Mouse (Mus musculus): ENCODE results near the gene Ptprt. TPM values are rescaled to one million over a fixed set of nuclear protein-coding genes. Genes with fewer than 3 reads are reported as not detected.
"Not testable (repeated sequence)": the region's sequence is repeated elsewhere in the genome, so short reads cannot be mapped to it uniquely, and the experiment has no call there.

Ptprt gene
- polyA plus RNA-seq, 1 experiment from 2014 or later, result 0.26 TPM

- Histone ChIP-seq H3K9ac (ENCODE audit: low read length) (no peak overlapping the region), H3K4me2 (ENCODE audit: low read depth, low read length) (no peak overlapping the region), H3K4me1 (ENCODE audit: control insufficient read depth, insufficient read depth, low read length) (no peaks in the 10 kb centered on the region), H3K27ac (ENCODE audit: low read length) (no peak overlapping the region), H3K27me3 (ENCODE audit: control insufficient read depth, insufficient read depth, low read length) (no peaks in the 10 kb centered on the region), H3K9me3 (replicated peaks; ENCODE audit: control insufficient read depth, low read length) (no peaks in the 10 kb centered on the region), H3K36me3 (ENCODE audit: control insufficient read depth, insufficient read depth, low read length) (no peaks in the 10 kb centered on the region), H3K4me3 (replicated peaks; ENCODE audit: low read length) (no peak overlapping the region)
- 76% methylated on average over 1 of the region's 1 CpGs for WGBS
- no peak for ATAC-seq (ENCODE audit: insufficient read depth, low FRiP score)
Observed at GRCm38 (mm10) chr2:161527192-161527591, 1133.8 kb downstream of the Ptprt start.

GRCm38 (mm10) chr2:161519671-161520070, 1141.3 kb downstream of the Ptprt start:
- no peak for ATAC-seq (ENCODE audit: insufficient read depth, low FRiP score)
- Histone ChIP-seq H3K36me3 (ENCODE audit: control insufficient read depth, insufficient read depth, low read length) (no peaks in the 10 kb centered on the region), H3K4me3 (replicated peaks; ENCODE audit: low read length) (no peak overlapping the region), H3K9me3 (replicated peaks; ENCODE audit: control insufficient read depth, low read length) (no peaks in the 10 kb centered on the region), H3K9ac (ENCODE audit: low read length) (no peak overlapping the region), H3K4me2 (ENCODE audit: low read depth, low read length) (no peak overlapping the region), H3K27me3 (ENCODE audit: control insufficient read depth, insufficient read depth, low read length) (no peaks in the 10 kb centered on the region), H3K4me1 (ENCODE audit: control insufficient read depth, insufficient read depth, low read length) (no peaks in the 10 kb centered on the region), H3K27ac (ENCODE audit: low read length) (no peak overlapping the region)
- WGBS, result 65% methylated on average over 2 of the region's 2 CpGs

GRCm38 (mm10) chr2:161516921-161517320, 1144.0 kb downstream of the Ptprt start:
- no peak overlapping the region for H3K4me2 ChIP-seq (ENCODE audit: low read depth, low read length)
- no peaks in the 10 kb centered on the region for H3K4me1 ChIP-seq (ENCODE audit: control insufficient read depth, insufficient read depth, low read length)
- H3K9me3 ChIP-seq (replicated peaks; ENCODE audit: control insufficient read depth, low read length), result no peaks in the 10 kb centered on the region
- H3K36me3 ChIP-seq (ENCODE audit: control insufficient read depth, insufficient read depth, low read length), result no peaks in the 10 kb centered on the region
- no peak for ATAC-seq (ENCODE audit: insufficient read depth, low FRiP score)
- 36% methylated on average over 5 of the region's 5 CpGs for WGBS
- H3K27me3 ChIP-seq (ENCODE audit: control insufficient read depth, insufficient read depth, low read length), result no peaks in the 10 kb centered on the region; the same call in 1 of the 2 replicates
- no peak overlapping the region for H3K27ac ChIP-seq (ENCODE audit: low read length)
- no peak overlapping the region for H3K4me3 ChIP-seq (replicated peaks; ENCODE audit: low read length)
- H3K9ac ChIP-seq (ENCODE audit: low read length), result no peak overlapping the region

GRCm38 (mm10) chr2:161513256-161513655, 1147.7 kb downstream of the Ptprt start:
- H3K36me3 ChIP-seq (ENCODE audit: control insufficient read depth, insufficient read depth, low read length), result no peaks in the 10 kb centered on the region
- no peak overlapping the region for H3K27ac ChIP-seq (ENCODE audit: low read length)
- H3K4me1 ChIP-seq (ENCODE audit: control insufficient read depth, insufficient read depth, low read length), result no peaks in the 10 kb centered on the region
- ATAC-seq (ENCODE audit: insufficient read depth, low FRiP score), result no peak
- 93% methylated on average over 1 of the region's 1 CpGs for WGBS
- no peaks in the 10 kb centered on the region for H3K9me3 ChIP-seq (replicated peaks; ENCODE audit: control insufficient read depth, low read length)
- H3K9ac ChIP-seq (ENCODE audit: low read length), result no peak overlapping the region
- H3K4me2 ChIP-seq (ENCODE audit: low read depth, low read length), result no peak overlapping the region
- no peaks in the 10 kb centered on the region; the same call in 1 of the 2 replicates for H3K27me3 ChIP-seq (ENCODE audit: control insufficient read depth, insufficient read depth, low read length)
- H3K4me3 ChIP-seq (replicated peaks; ENCODE audit: low read length), result no peak overlapping the region

GRCm38 (mm10) chr2:161511880-161512570, 1148.9 kb downstream of the Ptprt start:
- peak; percentile 53; the same call in 1 of the 2 replicates for ATAC-seq (ENCODE audit: insufficient read depth, low FRiP score)
- not testable (repeated sequence) for H3K9me3 ChIP-seq (replicated peaks; ENCODE audit: control insufficient read depth, low read length); H3K4me2 ChIP-seq (ENCODE audit: low read depth, low read length); H3K4me1 ChIP-seq (ENCODE audit: control insufficient read depth, insufficient read depth, low read length); H3K27ac ChIP-seq (ENCODE audit: low read length); H3K4me3 ChIP-seq (replicated peaks; ENCODE audit: low read length); H3K36me3 ChIP-seq (ENCODE audit: control insufficient read depth, insufficient read depth, low read length); H3K27me3 ChIP-seq (ENCODE audit: control insufficient read depth, insufficient read depth, low read length); H3K9ac ChIP-seq (ENCODE audit: low read length)
- WGBS, result 29% methylated on average over 6 of the region's 15 CpGs

GRCm38 (mm10) chr2:161511101-161511759, 1149.7 kb downstream of the Ptprt start:
- Histone ChIP-seq H3K27ac (ENCODE audit: low read length) (no peak overlapping the region), H3K4me2 (ENCODE audit: low read depth, low read length) (peak overlapping the region; percentile 53), H3K36me3 (ENCODE audit: control insufficient read depth, insufficient read depth, low read length) (no peaks in the 10 kb centered on the region), H3K9ac (ENCODE audit: low read length) (peak overlapping the region; percentile 47; the same call in 1 of the 2 replicates), H3K9me3 (replicated peaks; ENCODE audit: control insufficient read depth, low read length) (no peaks in the 10 kb centered on the region), H3K27me3 (ENCODE audit: control insufficient read depth, insufficient read depth, low read length) (no peaks in the 10 kb centered on the region; the same call in 1 of the 2 replicates), H3K4me1 (ENCODE audit: control insufficient read depth, insufficient read depth, low read length) (no peaks in the 10 kb centered on the region), H3K4me3 (replicated peaks; ENCODE audit: low read length) (peak overlapping the region; percentile 43)
- 23% methylated on average over 8 of the region's 8 CpGs for WGBS
- ATAC-seq (ENCODE audit: insufficient read depth, low FRiP score), result no peak

- H3K27me3 ChIP-seq (ENCODE audit: control insufficient read depth, insufficient read depth, low read length), result no peaks in the 10 kb centered on the region
- ATAC-seq (ENCODE audit: insufficient read depth, low FRiP score), result no peak
- 10% methylated on average over 13 of the region's 13 CpGs for WGBS
- H3K9me3 ChIP-seq (replicated peaks; ENCODE audit: control insufficient read depth, low read length), result no peaks in the 10 kb centered on the region
- no peak overlapping the region for H3K27ac ChIP-seq (ENCODE audit: low read length)
- H3K4me1 ChIP-seq (ENCODE audit: control insufficient read depth, insufficient read depth, low read length), result peaks cover 3% of the 10 kb centered on the region; the same call in 1 of the 2 replicates
- no peak overlapping the region for H3K9ac ChIP-seq (ENCODE audit: low read length)
- no peaks in the 10 kb centered on the region for H3K36me3 ChIP-seq (ENCODE audit: control insufficient read depth, insufficient read depth, low read length)
- H3K4me2 ChIP-seq (ENCODE audit: low read depth, low read length), result peak overlapping the region; percentile 42
- H3K4me3 ChIP-seq (replicated peaks; ENCODE audit: low read length), result peak overlapping the region; percentile 4; the same call in 1 of the 2 replicates
Observed at GRCm38 (mm10) chr2:161499097-161499899, 1161.6 kb downstream of the Ptprt start.

GRCm38 (mm10) chr2:161498449-161499096, 1162.4 kb downstream of the Ptprt start:
- Histone ChIP-seq H3K36me3 (ENCODE audit: control insufficient read depth, insufficient read depth, low read length) (no peaks in the 10 kb centered on the region), H3K9ac (ENCODE audit: low read length) (no peak overlapping the region), H3K4me2 (ENCODE audit: low read depth, low read length) (peak overlapping the region; percentile 42), H3K4me1 (ENCODE audit: control insufficient read depth, insufficient read depth, low read length) (peaks cover 3% of the 10 kb centered on the region; the same call in 1 of the 2 replicates), H3K9me3 (replicated peaks; ENCODE audit: control insufficient read depth, low read length) (no peaks in the 10 kb centered on the region), H3K27ac (ENCODE audit: low read length) (no peak overlapping the region), H3K27me3 (ENCODE audit: control insufficient read depth, insufficient read depth, low read length) (no peaks in the 10 kb centered on the region), H3K4me3 (replicated peaks; ENCODE audit: low read length) (peak overlapping the region; percentile 4; the same call in 1 of the 2 replicates)
- ATAC-seq (ENCODE audit: insufficient read depth, low FRiP score), result no peak
- 17% methylated on average over 13 of the region's 13 CpGs for WGBS

Data from stomach, embryonic 16.5 days (tissue).